Mouse (Mus musculus): ENCODE data around the gene Coq2.

- TF ChIP-seq EP300 (IDR thresholded peaks at IDR 0.05; ENCODE audit: insufficient read depth, low read depth, low read length) (no peak), POLR2A (IDR thresholded peaks at IDR 0.05; ENCODE audit: insufficient read depth, low read length) (no peak), CTCF (IDR thresholded peaks at IDR 0.05; ENCODE audit: low read depth, low read length) (no peak)
Measured at GRCm38 (mm10) chr5:100607090-100607762, 67.7 kb downstream of the Coq2 start.

All from ES-Bruce4 (cell line).